Mouse (Mus musculus) adrenal gland, postnatal 36 days (tissue): ENCODE data around the gene Gk2. TPM values are rescaled to one million over a fixed set of nuclear protein-coding genes. Genes with fewer than 3 reads are reported as not detected.

Experiments used
- total RNA-seq, 2 experiments: library from RNA; stranded (reverse); gene quantifications; 2 replicates each; pipeline ENCODE4 v1.2.3; 2021

Gene Gk2
- total RNA-seq, 2 experiments from 2014 or later: not detected

Other genes starting within 250 kb of the Gk2 start
- gene Naa11, start 64.6 kb downstream of the Gk2 start, total RNA-seq: not detected